Mouse (Mus musculus) fat pad, adult 2 months (tissue): Measurements from ENCODE around the gene Cacna1e.

Experiments
- DNase-seq: peaks from one replicate; pipeline ENCODE4 v3.0.0-alpha.2; 2011; ENCODE audit warnings: low read depth, low spot score; ENCODE audit errors: extremely low read depth

Gene Cacna1e

GRCm38 (mm10) chr1:154637821-154638220 lies 246.5 kb downstream of the Cacna1e start:
- DNase-seq, result no peak

- DNase-seq, result no peak
Measured at GRCm38 (mm10) chr1:154635766-154636165, 248.5 kb downstream of the Cacna1e start.

- no peak for DNase-seq
Measured at GRCm38 (mm10) chr1:154632886-154633285, 251.4 kb downstream of the Cacna1e start.

GRCm38 (mm10) chr1:154622666-154623653 lies 261.3 kb downstream of the Cacna1e start:
- DNase-seq, result no peak

- DNase-seq, result no peak
Measured at GRCm38 (mm10) chr1:154617743-154618455, 266.4 kb downstream of the Cacna1e start.

GRCm38 (mm10) chr1:154615759-154616158 lies 268.5 kb downstream of the Cacna1e start:
- no peak for DNase-seq

GRCm38 (mm10) chr1:154608516-154608915 lies 275.8 kb downstream of the Cacna1e start:
- DNase-seq, result no peak

GRCm38 (mm10) chr1:154607406-154607805 lies 276.9 kb downstream of the Cacna1e start:
- DNase-seq, result no peak

- no peak for DNase-seq
Measured at GRCm38 (mm10) chr1:154605601-154606000, 278.7 kb downstream of the Cacna1e start.

GRCm38 (mm10) chr1:154603781-154604180 lies 280.5 kb downstream of the Cacna1e start:
- DNase-seq, result no peak

GRCm38 (mm10) chr1:154602531-154602930 lies 281.8 kb downstream of the Cacna1e start:
- no peak for DNase-seq

GRCm38 (mm10) chr1:154582516-154582915 lies 301.8 kb downstream of the Cacna1e start:
- DNase-seq, result no peak

GRCm38 (mm10) chr1:154579929-154580328 lies 304.4 kb downstream of the Cacna1e start:
- no peak for DNase-seq

- DNase-seq, result no peak
Measured at GRCm38 (mm10) chr1:154578748-154579147, 305.6 kb downstream of the Cacna1e start.

GRCm38 (mm10) chr1:154576418-154576817 lies 307.9 kb downstream of the Cacna1e start:
- DNase-seq, result no peak

- DNase-seq, result no peak
Measured at GRCm38 (mm10) chr1:154566026-154566425, 318.3 kb downstream of the Cacna1e start.

- DNase-seq, result no peak
Measured at GRCm38 (mm10) chr1:154555811-154556210, 328.5 kb downstream of the Cacna1e start.

- DNase-seq, result no peak
Measured at GRCm38 (mm10) chr1:154553132-154553531, 331.2 kb downstream of the Cacna1e start.

- no peak for DNase-seq
Measured at GRCm38 (mm10) chr1:154537445-154537844, 346.9 kb downstream of the Cacna1e start.

GRCm38 (mm10) chr1:154536763-154537162 lies 347.5 kb downstream of the Cacna1e start:
- no peak for DNase-seq

GRCm38 (mm10) chr1:154532987-154533940 lies 351.0 kb downstream of the Cacna1e start:
- no peak for DNase-seq
